Mouse (Mus musculus): ENCODE data around the gene Kbtbd12.

DNA sequence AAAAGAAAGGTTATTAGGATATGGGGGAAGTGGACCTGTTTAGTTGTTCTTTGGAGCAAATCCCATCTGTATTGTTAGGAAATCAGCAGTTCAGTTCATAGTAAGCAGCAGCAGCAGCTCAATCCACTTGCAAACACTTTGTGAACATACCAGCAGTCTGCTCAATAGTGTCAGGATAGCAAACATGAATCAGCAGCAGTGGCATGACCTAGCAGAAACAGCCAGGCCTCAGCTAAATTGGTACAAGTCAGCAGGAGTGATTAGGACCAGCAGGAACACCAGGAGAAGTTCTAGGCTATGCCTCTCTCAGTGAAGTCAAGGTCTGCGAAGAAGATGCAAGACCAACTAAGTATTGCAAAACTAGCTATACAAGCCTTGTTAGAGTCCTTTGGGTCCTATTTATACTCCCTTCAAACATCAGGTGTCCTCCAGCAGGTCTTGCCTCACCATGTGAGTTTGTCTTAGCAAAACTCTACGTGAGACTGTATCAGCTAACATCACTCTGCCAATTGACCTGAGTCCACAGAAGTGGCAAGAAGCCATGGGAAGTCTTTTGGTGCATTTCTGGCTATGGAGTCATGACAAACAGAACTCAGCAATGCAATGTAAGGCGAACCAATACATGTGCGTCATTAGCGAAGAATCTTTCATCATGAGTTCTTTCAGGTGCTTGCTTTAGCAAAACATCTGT, at the start of gene Kbtbd12:
- no peak for TF ChIP-seq POLR2A (IDR thresholded peaks at IDR 0.05; ENCODE audit: extremely low read depth, insufficient read depth, low read length)
- no peak for TF ChIP-seq CTCF (IDR thresholded peaks at IDR 0.05; ENCODE audit: low read depth, low read length)

Data from liver, adult 2 months (tissue).